Mouse (Mus musculus) left cerebral cortex, adult 18-20 months (tissue): Measurements from ENCODE around the gene Gimd1. TPM values are rescaled to one million over a fixed set of nuclear protein-coding genes. Genes with fewer than 3 reads are reported as not detected.

Source experiments
- DNase-seq, 2 experiments: peaks; one replicate each; pipeline ENCODE4 v3.0.0; 2021 to 2022; ENCODE audit warnings: low spot score in 2 of 2, mixed read lengths in 1 of 2
- long read RNA-seq, 2 experiments: library from polyadenylated mRNA; stranded (forward); transcript quantifications; one replicate each; pipeline ENCODE4 v2.0.0; 2021
- total RNA-seq, 2 experiments: library from RNA; stranded (reverse); gene quantifications; 2 replicates each; pipeline ENCODE4 v1.2.3; 2021

Gene Gimd1
- total RNA-seq = not detected
- long read RNA-seq, experiment 1 = 0 reads
- long read RNA-seq, experiment 2 = 0 reads

DNA sequence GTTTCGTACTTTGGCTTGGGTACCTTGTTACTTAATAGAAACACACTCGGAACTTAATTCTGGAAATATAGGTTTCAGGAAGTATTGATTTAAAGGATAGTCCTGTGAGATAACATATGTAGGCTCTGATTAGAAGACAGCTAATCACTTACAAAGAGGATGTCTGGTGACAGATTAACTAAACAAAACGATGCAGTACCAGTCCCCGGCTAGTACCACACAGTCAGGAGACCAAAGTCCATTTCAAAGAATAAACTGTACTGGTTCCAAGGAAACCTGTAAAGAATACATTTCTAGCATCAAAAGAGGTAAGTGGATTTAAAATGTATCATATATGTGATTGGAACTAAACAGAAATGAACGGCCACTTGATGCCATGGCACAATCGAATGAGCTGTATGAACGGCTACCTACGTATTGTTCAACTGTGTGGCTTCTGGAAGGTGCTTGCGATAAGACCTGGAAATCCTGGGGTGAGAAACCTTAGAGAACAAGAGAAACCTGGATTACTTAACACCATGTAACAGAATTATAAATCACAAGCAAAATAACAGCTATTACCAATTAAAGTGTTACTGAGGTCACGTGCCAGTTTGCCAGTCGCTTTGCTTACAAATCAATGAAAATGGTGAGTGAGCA lies at the start of gene Gimd1:
TSS of gene Gimd1 (plus strand) at position 220 of the 639 bp plus-strand sequence.
- DNase-seq = no peak

GRCm38 (mm10) chr3:132581198-132581597 lies 48.4 kb upstream of the Gimd1 start:
- no peak for DNase-seq

GRCm38 (mm10) chr3:132582339-132582738 lies 47.3 kb upstream of the Gimd1 start:
- no peak for DNase-seq

- no peak for DNase-seq
These were observed 44.3 kb upstream of the Gimd1 start for GRCm38 (mm10) chr3:132585122-132585972.

DNA sequence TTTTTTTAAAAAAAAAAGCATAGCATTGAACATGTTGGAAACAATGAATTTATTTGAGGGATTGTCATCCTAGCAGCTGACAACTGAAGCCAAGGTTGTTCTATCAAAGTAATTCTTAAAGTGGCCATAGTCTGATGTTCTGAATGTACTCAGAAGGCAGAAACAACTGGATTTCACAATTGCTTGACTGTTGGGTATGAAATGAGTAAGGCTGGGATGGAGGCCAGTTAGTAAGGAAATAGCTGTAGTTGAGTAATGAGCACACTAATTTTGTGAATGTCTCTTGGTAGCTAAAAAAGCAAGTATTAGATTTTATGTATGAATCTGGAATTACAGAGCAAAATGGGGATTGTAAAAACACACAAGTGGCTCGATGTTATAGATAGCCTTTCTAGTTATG lies 41.5 kb upstream of the Gimd1 start:
- DNase-seq = no peak

DNA sequence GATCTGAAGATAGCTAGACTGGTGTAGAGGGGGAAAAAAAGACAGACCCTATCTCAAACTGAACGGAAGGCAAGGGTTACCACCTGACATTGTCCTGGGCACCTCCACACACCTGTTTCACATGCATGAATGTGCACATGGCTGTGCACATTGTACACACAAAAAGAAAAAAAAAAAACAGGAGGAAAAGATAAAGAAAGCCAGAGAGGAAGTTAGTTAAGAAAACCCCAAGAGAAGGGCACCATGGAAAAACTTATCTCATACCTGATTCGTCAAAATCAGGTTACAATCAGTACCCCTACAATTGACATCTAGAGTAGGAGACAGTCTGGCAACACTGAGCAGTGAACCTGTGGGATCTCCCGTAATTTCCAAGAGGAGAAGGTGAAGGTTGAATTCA lies 39.6 kb upstream of the Gimd1 start:
- no peak for DNase-seq

GRCm38 (mm10) chr3:132590604-132591003 lies 39.0 kb upstream of the Gimd1 start:
- no peak for DNase-seq

GRCm38 (mm10) chr3:132628741-132629140 lies 879 bp upstream of the Gimd1 start:
- DNase-seq = peak; percentile 18

GRCm38 (mm10) chr3:132633261-132633660 lies 3.6 kb downstream of the Gimd1 start:
- no peak for DNase-seq

GRCm38 (mm10) chr3:132637080-132637479 lies 7.5 kb downstream of the Gimd1 start:
- no peak for DNase-seq

DNA sequence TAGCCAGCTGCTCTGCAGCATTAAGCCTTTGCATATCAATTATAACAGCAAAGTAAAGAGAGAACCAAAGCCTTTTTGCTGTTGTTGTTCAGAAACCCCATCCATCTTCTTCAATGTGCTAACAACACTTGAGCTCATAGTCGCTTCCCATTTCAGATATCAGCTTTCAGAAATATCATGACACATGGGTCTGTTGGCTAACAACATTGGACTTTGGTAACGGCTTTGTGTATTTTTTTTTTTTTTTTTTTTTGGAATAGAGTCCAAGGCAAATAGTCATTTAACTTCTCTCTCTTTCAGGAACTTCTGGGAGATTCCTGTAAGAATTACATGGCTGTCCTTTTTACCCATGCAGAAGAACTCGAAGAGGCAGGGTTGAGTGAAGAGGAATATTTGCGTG lies 14.5 kb downstream of the Gimd1 start:
- no peak for DNase-seq

- DNase-seq = no peak
These were observed 17.2 kb downstream of the Gimd1 start for GRCm38 (mm10) chr3:132646814-132647213.

- DNase-seq = no peak
These were observed 19.7 kb downstream of the Gimd1 start for GRCm38 (mm10) chr3:132649368-132649767.

DNA sequence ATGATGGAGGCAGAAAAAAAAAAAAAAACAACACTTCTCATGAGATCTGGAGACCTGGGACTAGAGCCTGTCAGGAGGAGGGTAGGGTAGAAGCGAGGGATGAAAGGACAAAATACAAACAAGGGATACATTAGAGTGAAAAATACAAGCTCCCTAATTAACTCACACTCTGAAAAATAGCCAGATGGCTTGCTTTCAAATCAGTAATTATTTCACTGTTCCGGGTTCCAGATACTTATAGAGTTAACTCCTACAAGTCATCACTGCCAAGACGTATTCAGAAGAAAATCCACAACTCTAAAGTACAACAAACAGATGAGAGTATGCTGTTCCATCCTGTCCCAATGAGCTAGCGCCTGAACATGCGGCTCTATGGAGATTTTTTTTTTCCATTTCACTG lies 20.6 kb downstream of the Gimd1 start:
- DNase-seq = no peak

- DNase-seq = no peak
These were observed 22.2 kb downstream of the Gimd1 start for GRCm38 (mm10) chr3:132651776-132652175.

DNA sequence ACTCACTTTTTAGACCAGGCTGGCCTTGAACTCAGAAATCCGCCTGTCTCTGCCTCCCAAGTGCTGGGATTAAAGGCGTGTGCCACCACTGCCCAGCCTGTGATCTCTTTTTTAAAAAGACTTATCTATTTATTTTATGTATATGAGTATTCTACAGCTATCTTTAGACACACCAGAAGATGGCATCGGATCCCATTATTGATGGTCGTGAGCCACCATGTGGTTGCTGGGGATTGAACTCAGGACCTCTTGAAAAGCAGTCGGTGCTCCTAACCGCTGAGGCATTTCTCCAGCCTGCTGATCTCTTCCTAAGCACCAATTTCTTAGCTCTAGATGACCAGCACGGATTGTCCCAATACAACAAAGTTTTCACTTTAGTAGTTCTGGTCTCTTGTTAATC lies 24.3 kb downstream of the Gimd1 start:
- no peak for DNase-seq

DNA sequence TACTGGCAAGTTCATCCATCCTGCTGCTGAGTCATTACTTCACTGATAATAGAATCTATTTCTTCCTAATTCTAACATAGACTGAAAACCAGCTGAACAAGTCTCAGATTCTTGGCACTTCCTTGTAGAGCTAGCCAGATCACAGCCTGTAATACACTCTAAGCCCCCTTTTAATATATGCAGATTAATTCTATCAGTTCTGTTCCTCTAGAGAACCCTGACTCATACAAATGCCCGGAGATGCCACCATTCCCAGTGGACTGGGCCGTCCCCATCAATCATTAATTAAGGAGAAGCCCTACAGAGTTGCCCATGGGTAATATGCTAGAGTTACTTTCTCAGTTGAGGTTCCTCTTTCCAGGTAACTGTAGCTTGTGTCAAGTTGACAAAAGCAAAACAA lies 26.3 kb downstream of the Gimd1 start:
- DNase-seq = no peak

DNA sequence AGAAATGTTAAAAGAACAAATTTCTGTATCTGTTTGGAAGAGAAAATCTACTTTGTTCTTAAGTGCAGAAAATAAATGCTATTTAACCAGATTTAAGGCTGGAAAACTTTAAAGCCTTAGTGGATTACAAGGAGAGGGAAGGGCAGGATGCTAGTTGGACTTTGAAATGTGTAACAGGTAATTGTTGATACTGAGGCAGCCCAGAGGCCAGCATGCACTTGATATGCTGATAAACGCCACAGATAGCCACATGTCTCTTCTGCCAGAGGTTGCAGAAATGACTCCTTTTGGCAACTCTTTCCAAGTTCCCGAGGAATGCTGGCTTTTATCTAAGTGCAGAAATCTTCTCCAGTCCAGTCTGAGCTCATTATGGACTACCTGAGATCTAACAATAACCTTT lies 47.9 kb downstream of the Gimd1 start:
- DNase-seq = no peak

DNA sequence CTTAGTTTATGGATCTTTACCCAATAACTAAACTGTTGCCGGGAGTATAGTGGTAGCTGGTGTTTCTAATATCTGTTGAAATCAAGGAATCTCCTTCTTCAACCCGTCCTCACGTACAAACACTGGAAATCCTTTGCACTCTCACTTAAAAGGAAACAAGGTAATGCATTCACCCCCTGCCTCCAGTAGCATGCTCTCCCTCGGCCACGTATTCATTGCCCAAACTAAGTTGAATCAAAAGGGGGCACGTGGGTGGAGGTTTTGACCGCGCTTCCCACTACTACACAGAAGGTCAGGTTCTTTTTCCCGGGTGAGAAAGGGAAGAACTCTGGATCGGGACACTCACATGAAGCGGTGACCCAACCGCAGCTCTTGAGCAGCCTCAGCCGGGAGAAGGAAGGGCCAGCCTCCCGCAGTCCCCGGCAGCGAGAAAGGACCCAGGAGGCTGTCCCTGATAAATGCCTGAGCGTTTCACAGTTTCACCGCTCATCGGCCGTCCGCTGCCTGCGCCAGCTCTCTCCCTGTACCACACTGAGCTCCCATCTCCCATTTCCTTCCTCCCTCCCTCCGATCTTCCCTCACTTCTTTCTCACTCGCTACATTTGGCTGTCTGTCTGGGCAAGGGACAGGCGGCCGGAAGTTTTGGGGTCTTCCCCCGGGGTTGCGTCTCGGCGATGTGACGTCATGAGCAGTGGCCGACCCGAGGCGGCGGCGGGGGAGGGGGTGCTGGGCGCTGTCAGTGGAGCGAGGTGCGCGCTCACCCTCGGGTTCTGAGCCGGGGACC lies 54.0 kb downstream of the Gimd1 start, which contains the start of gene Tbck:
TSS of gene Tbck (plus strand) at position 698 of the 784 bp plus-strand sequence.
- DNase-seq = peak; percentile 93 to 94

GRCm38 (mm10) chr3:132684231-132684928 lies 54.8 kb downstream of the Gimd1 start, which contains the start of gene Aimp1:
Gene Aimp1 (minus strand): TSS chr3:132684370.
- no peak for DNase-seq
